Mouse (Mus musculus) brain, adult 2 months (tissue): ENCODE results near the gene Rab8a.

Source experiments
- DNase-seq: peaks from one replicate; pipeline ENCODE4 v3.0.0; 2011; ENCODE audit warnings: low read depth, low spot score

Rab8a gene

GRCm38 (mm10) chr8:72146556-72146955, 14.4 kb upstream of the Rab8a start:
- no peak for DNase-seq

GRCm38 (mm10) chr8:72147266-72147665, 13.7 kb upstream of the Rab8a start:
- DNase-seq: no peak

GRCm38 (mm10) chr8:72149056-72149455, 11.9 kb upstream of the Rab8a start:
- DNase-seq: no peak

GRCm38 (mm10) chr8:72151418-72152078, 9.5 kb upstream of the Rab8a start:
- no peak for DNase-seq

- DNase-seq: no peak
Observed at GRCm38 (mm10) chr8:72153382-72153781, 7.6 kb upstream of the Rab8a start.

GRCm38 (mm10) chr8:72158096-72158495, 2.9 kb upstream of the Rab8a start:
- DNase-seq: no peak

GRCm38 (mm10) chr8:72158726-72159125, 2.3 kb upstream of the Rab8a start:
- DNase-seq: no peak

GRCm38 (mm10) chr8:72160007-72160406, 993 bp upstream of the Rab8a start:
- DNase-seq: no peak

- DNase-seq: no peak
Observed at GRCm38 (mm10) chr8:72162821-72163220, 1.8 kb downstream of the Rab8a start.

GRCm38 (mm10) chr8:72169098-72169668, 8.2 kb downstream of the Rab8a start:
- DNase-seq: no peak

GRCm38 (mm10) chr8:72169681-72170249, 8.8 kb downstream of the Rab8a start:
- no peak for DNase-seq

- peak; percentile 86 for DNase-seq
Observed at GRCm38 (mm10) chr8:72177346-72177925, 16.4 kb downstream of the Rab8a start.

GRCm38 (mm10) chr8:72183554-72184202, 22.7 kb downstream of the Rab8a start:
- DNase-seq: peak; percentile 37

GRCm38 (mm10) chr8:72187793-72188331, 26.9 kb downstream of the Rab8a start:
- DNase-seq: no peak

GRCm38 (mm10) chr8:72189417-72190214, 28.6 kb downstream of the Rab8a start, which contains the start of gene Hsh2d:
Hsh2d (plus strand) TSS chr8:72189638.
- DNase-seq: no peak

- DNase-seq: no peak
Observed at GRCm38 (mm10) chr8:72190215-72190539, 29.2 kb downstream of the Rab8a start.

- DNase-seq: no peak
Observed at GRCm38 (mm10) chr8:72192065-72192464, 31.1 kb downstream of the Rab8a start.

GRCm38 (mm10) chr8:72197997-72198396, 37.0 kb downstream of the Rab8a start:
- DNase-seq: no peak

GRCm38 (mm10) chr8:72208582-72208981, 47.6 kb downstream of the Rab8a start:
- no peak for DNase-seq

- no peak for DNase-seq
Observed at GRCm38 (mm10) chr8:72210222-72210621, 49.2 kb downstream of the Rab8a start.

GRCm38 (mm10) chr8:72210710-72211109, 49.7 kb downstream of the Rab8a start:
- DNase-seq: no peak
